In the genomic region with DNA sequence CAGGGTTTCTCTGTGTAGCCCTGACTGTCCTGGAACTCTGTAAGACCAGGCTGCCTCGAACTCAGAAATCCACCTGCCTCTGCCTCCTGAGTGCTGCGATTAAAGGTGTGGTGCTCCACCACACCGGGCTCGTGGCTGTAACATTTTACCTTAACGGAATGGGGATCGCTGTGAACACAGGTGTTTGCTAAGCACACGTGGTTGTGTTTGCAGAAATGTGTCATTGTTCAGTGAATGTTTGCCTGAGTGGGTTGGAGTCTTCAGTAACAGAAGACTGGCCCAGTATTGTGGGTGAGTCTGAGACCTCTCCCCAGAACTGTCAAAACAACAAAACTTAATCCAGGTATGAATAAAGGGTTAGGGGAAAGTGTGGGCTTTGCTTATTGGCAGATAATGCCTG, we compare ENCODE assay signal across 34 mouse cellular contexts. TPM values are rescaled to one million over a fixed set of nuclear protein-coding genes. Genes with fewer than 3 reads are reported as not detected.
"Had no signal": no experiment of that assay in that cellular context is flagged by ENCODE, and none has a peak within 500 bp of the region (broad histone marks: within the 10 kb centered on the region; RNA-seq: fewer than 3 reads in every experiment).

No protein-coding gene starts in this region.

- H3K27ac ChIP-seq: embryonic facial prominence, embryonic 10.5 days; embryonic facial prominence, embryonic 12.5 days; embryonic facial prominence, embryonic 13.5 days; embryonic facial prominence, embryonic 15.5 days; forebrain, embryonic 10.5 days; forebrain, embryonic 12.5 days; forebrain, embryonic 13.5 days; forebrain, embryonic 15.5 days; gastrocnemius, adult 2 months; heart, adult 2 months had no signal

- H3K9me3 ChIP-seq: embryonic facial prominence, embryonic 10.5 days; embryonic facial prominence, embryonic 12.5 days; embryonic facial prominence, embryonic 13.5 days; embryonic facial prominence, embryonic 15.5 days; forebrain, embryonic 10.5 days; forebrain, embryonic 12.5 days; forebrain, embryonic 13.5 days; forebrain, embryonic 15.5 days had no signal

- H3K4me2 ChIP-seq: embryonic facial prominence, embryonic 12.5 days; embryonic facial prominence, embryonic 13.5 days; embryonic facial prominence, embryonic 15.5 days; forebrain, embryonic 12.5 days; forebrain, embryonic 13.5 days; forebrain, embryonic 15.5 days had no signal

- H3K27me3 ChIP-seq: embryonic facial prominence, embryonic 12.5 days; embryonic facial prominence, embryonic 13.5 days; embryonic facial prominence, embryonic 15.5 days; forebrain, embryonic 12.5 days; forebrain, embryonic 13.5 days; forebrain, embryonic 15.5 days had no signal

- ATAC-seq: forebrain, embryonic 13.5 days; forebrain, embryonic 14.5 days; forebrain, embryonic 15.5 days; forebrain, embryonic 16.5 days; forebrain, postnatal 0 days had no signal

- H3K4me3 ChIP-seq: embryonic facial prominence, embryonic 10.5 days; embryonic facial prominence, embryonic 12.5 days; embryonic facial prominence, embryonic 13.5 days; embryonic facial prominence, embryonic 15.5 days; erythroblast, embryonic 14.5 days; forebrain, embryonic 10.5 days; forebrain, embryonic 12.5 days; forebrain, embryonic 13.5 days; forebrain, embryonic 15.5 days; gastrocnemius, adult 2 months; heart, adult 2 months had no signal

- H3K4me1 ChIP-seq: embryonic facial prominence, embryonic 10.5 days; embryonic facial prominence, embryonic 12.5 days; embryonic facial prominence, embryonic 13.5 days; embryonic facial prominence, embryonic 15.5 days; forebrain, embryonic 10.5 days; forebrain, embryonic 12.5 days; forebrain, embryonic 13.5 days; forebrain, embryonic 15.5 days had no signal

- H3K9ac ChIP-seq: embryonic facial prominence, embryonic 12.5 days; embryonic facial prominence, embryonic 13.5 days; embryonic facial prominence, embryonic 15.5 days; forebrain, embryonic 12.5 days; forebrain, embryonic 13.5 days; forebrain, embryonic 15.5 days; forebrain, postnatal 0 days had no signal

- DNase-seq: cerebellum, adult 2 months; cerebellum, adult 8-10 months; cerebellum, adult 9-10 months; cerebellum, adult 9-11 months; cerebellum, postnatal 10 days; cerebellum, postnatal 14 days; cerebellum, postnatal 36 days; embryo, embryonic 11 days; forebrain, postnatal 0 days; gastrocnemius, adult 2 months; gastrocnemius, postnatal 10 days; gastrocnemius, postnatal 14 days; gastrocnemius, postnatal 25 days; gastrocnemius, postnatal 36 days; heart, adult 11 months; heart, adult 18-20 months; heart, adult 2 months had no signal

RNA-seq across cellular contexts. Expression of a gene that starts 36.2 kb away (rescaled TPM):
- total RNA-seq: common myeloid progenitor, adult 5-6 weeks; gastrocnemius, adult 18-20 months; gastrocnemius, adult 2 months; gastrocnemius, adult 8-10 months; gastrocnemius, postnatal 14 days; gastrocnemius, postnatal 25 days; gastrocnemius, postnatal 36 days; granulocyte monocyte progenitor cell, adult 5-6 weeks; heart, adult 18-20 months; heart, adult 2 months had no signal
- polyA plus RNA-seq: embryonic facial prominence, embryonic 11.5 days; embryonic facial prominence, embryonic 13.5 days; embryonic facial prominence, embryonic 15.5 days; erythroblast, embryonic 14.5 days; forebrain, embryonic 11.5 days; forebrain, embryonic 12.5 days had no signal
